ENCODE assay signal across 8 mouse cellular contexts in the genomic region with DNA sequence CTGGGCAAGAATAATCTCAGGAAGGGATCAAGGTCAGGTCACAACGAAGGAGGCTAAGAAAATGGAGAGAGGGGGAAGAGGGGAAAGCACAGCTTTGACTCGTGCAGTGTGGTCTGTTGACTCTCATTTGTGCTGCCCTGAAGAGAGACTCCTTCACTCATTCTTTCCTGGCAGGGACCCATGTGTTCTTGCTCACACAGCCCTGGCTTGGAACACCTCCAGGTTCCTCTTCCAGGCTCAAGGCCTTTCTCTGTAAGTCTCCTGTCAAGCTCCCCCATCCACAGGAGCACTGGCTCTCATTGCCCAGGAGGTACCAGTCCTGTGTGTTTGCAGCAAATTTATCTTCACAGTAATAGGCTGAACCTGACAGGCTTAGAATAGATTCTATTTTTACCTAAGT. TPM values are rescaled to one million over a fixed set of nuclear protein-coding genes. Genes with fewer than 3 reads are reported as not detected.
DNase-seq lines count a peak whose midpoint lies in the region; ATAC-seq lines count a peak whose summit lies in the region.

No protein-coding gene starts in this region.

- H3K27ac ChIP-seq in kidney, embryonic 14.5 days (ENCODE audit: low read depth, low read length): no peak overlapping the region
- no peak overlapping the region for H3K27ac ChIP-seq in kidney, embryonic 15.5 days
- H3K27ac ChIP-seq in heart, embryonic 13.5 days (replicated peaks): peak overlapping the region; percentile 67

- H3K9me3 ChIP-seq in kidney, embryonic 14.5 days (ENCODE audit: control insufficient read depth, low read length): no peaks in the 10 kb centered on the region
- no peaks in the 10 kb centered on the region for H3K9me3 ChIP-seq in kidney, embryonic 15.5 days (replicated peaks)
- H3K9me3 ChIP-seq in heart, embryonic 13.5 days: no peaks in the 10 kb centered on the region

- H3K9ac ChIP-seq in kidney, embryonic 14.5 days (ENCODE audit: low read depth, low read length): no peak overlapping the region
- H3K9ac ChIP-seq in kidney, embryonic 15.5 days: no peak overlapping the region
- no peak overlapping the region for H3K9ac ChIP-seq in heart, embryonic 13.5 days

- WGBS in kidney, embryonic 14.5 days: 47% methylated on average over 2 of the region's 2 CpGs
- 25% methylated on average over 2 of the region's 2 CpGs for WGBS in kidney, embryonic 15.5 days
- WGBS in heart, embryonic 13.5 days: 18% methylated on average over 2 of the region's 2 CpGs

- H3K27me3 ChIP-seq in kidney, embryonic 14.5 days (ENCODE audit: control insufficient read depth, insufficient read depth, low read length): no peaks in the 10 kb centered on the region
- no peaks in the 10 kb centered on the region for H3K27me3 ChIP-seq in kidney, embryonic 15.5 days
- H3K27me3 ChIP-seq in heart, embryonic 13.5 days (replicated peaks): no peaks in the 10 kb centered on the region

- ATAC-seq in kidney, embryonic 14.5 days (ENCODE audit: low FRiP score, low TSS enrichment): 0 out of 2 replicates have a peak, but pooled peaks have one; percentile 4
- ATAC-seq in kidney, embryonic 15.5 days (replicated peaks; ENCODE audit: low FRiP score): no peak
- no peak for ATAC-seq in heart, embryonic 13.5 days (ENCODE audit: extremely low read depth, insufficient number of reproducible peaks, low FRiP score, low TSS enrichment)
- no peak for ATAC-seq in megakaryocyte, adult 5-6 weeks (ENCODE audit: poor library complexity, severe bottlenecking)

- H3K4me2 ChIP-seq in kidney, embryonic 14.5 days (replicated peaks; ENCODE audit: low read depth, low read length): no peak overlapping the region
- H3K4me2 ChIP-seq in kidney, embryonic 15.5 days: no peak overlapping the region
- no peak overlapping the region for H3K4me2 ChIP-seq in heart, embryonic 13.5 days

- no peaks in the 10 kb centered on the region for H3K36me3 ChIP-seq in kidney, embryonic 14.5 days (ENCODE audit: control insufficient read depth, insufficient read depth, low read length)
- no peaks in the 10 kb centered on the region for H3K36me3 ChIP-seq in kidney, embryonic 15.5 days
- no peaks in the 10 kb centered on the region for H3K36me3 ChIP-seq in heart, embryonic 13.5 days

- DNase-seq in cerebellum, adult 11-12 months: peak; percentile 60
- peak; percentile 59 for DNase-seq in ovary, postnatal 36 days (ENCODE audit: low spot score)
- no peak for DNase-seq in right cerebral cortex, postnatal 4 days
- DNase-seq in embryo, embryonic 10 days (ENCODE audit: low spot score): no peak

- H3K4me1 ChIP-seq in kidney, embryonic 14.5 days (ENCODE audit: control insufficient read depth, insufficient read depth, low read length): no peaks in the 10 kb centered on the region
- H3K4me1 ChIP-seq in kidney, embryonic 15.5 days: no peaks in the 10 kb centered on the region
- H3K4me1 ChIP-seq in heart, embryonic 13.5 days: peaks cover 33% of the 10 kb centered on the region

- no peak overlapping the region for H3K4me3 ChIP-seq in kidney, embryonic 14.5 days (ENCODE audit: low read length)
- H3K4me3 ChIP-seq in kidney, embryonic 15.5 days (replicated peaks): no peak overlapping the region
- H3K4me3 ChIP-seq in heart, embryonic 13.5 days: no peak overlapping the region

RNA-seq across cellular contexts. Expression of gene Neb, which starts 7.2 kb away (rescaled TPM):
- 0.99 and 1.2 TPM in 2 replicates for polyA plus RNA-seq in kidney, embryonic 14.5 days (2014; fragmentation: Nextera tagmentation; extraction: Ambion mirVana)
- 10.6 and 20.1 TPM in 2 replicates for polyA plus RNA-seq in kidney, embryonic 15.5 days (2015; fragmentation: Nextera tagmentation; extraction: Ambion mirVana)
- polyA plus RNA-seq in heart, embryonic 13.5 days (2015; fragmentation: Nextera tagmentation; extraction: Ambion mirVana): 2.0 and 4.0 TPM in 2 replicates
- 0.91 TPM in 1 of 2 replicates, not detected in the other for total RNA-seq in megakaryocyte, adult 5-6 weeks (2015)
- 0.07 and 0.33 TPM in 2 replicates for total RNA-seq in megakaryocyte, adult 5-6 weeks (2017)

RNA-seq across cellular contexts. Expression of gene Arl5a, which starts 53.6 kb away (rescaled TPM):
- 30.8 and 70.1 TPM in 2 replicates for polyA plus RNA-seq in kidney, embryonic 14.5 days (2014; fragmentation: Nextera tagmentation; extraction: Ambion mirVana)
- 45.8 TPM in 2 replicates for polyA plus RNA-seq in kidney, embryonic 15.5 days (2015; fragmentation: Nextera tagmentation; extraction: Ambion mirVana)
- polyA plus RNA-seq in heart, embryonic 13.5 days (2015; fragmentation: Nextera tagmentation; extraction: Ambion mirVana): 47.2 and 51.4 TPM in 2 replicates
- total RNA-seq in megakaryocyte, adult 5-6 weeks (2015): 38.6 and 43.8 TPM in 2 replicates
- total RNA-seq in megakaryocyte, adult 5-6 weeks (2017): 44.7 TPM in 2 replicates

Comparison
In these comparisons a context has a peak if more than half of its experiments do, and no peak if none do; other contexts are left out.
1. DNase-seq: peak in cerebellum, adult 11-12 months (single experiment) and ovary, postnatal 36 days (single experiment); none in right cerebral cortex, postnatal 4 days (single experiment) and embryo, embryonic 10 days (single experiment).